Mouse (Mus musculus) CD4-positive, CD25-positive, alpha-beta regulatory T cell, adult 4 months (primary cell): ENCODE measurements around the gene Nos3. TPM values are rescaled to one million over a fixed set of nuclear protein-coding genes. Genes with fewer than 3 reads are reported as not detected.

ENCODE experiments used
- ATAC-seq: one replicate; pipeline ENCODE4 v1.8.0; 2017
- polyA plus RNA-seq, 2 experiments: library from polyadenylated mRNA; unstranded; fragments of 100-300 nt; shearing (Covaris generic); gene quantifications; one replicate each; pipeline ENCODE4 v1.2.1; 2017

Gene Nos3
- polyA plus RNA-seq, 2 experiments from 2014 or later, result 0.08 to 0.14 TPM

- ATAC-seq, result no peak
These were observed 35.8 kb downstream of the Nos3 start for GRCm38 (mm10) chr5:24400362-24400761.

- no peak for ATAC-seq
These were observed 36.4 kb downstream of the Nos3 start for GRCm38 (mm10) chr5:24400911-24401605.

GRCm38 (mm10) chr5:24401969-24402368 lies 37.4 kb downstream of the Nos3 start:
- ATAC-seq, result no peak

- ATAC-seq, result no peak
These were observed 40.2 kb downstream of the Nos3 start for GRCm38 (mm10) chr5:24404594-24405360.

- no peak for ATAC-seq
These were observed 40.8 kb downstream of the Nos3 start for GRCm38 (mm10) chr5:24405389-24405876.

- ATAC-seq, result no peak
These were observed 44.0 kb downstream of the Nos3 start for GRCm38 (mm10) chr5:24408651-24409050.

GRCm38 (mm10) chr5:24409466-24409865 lies 44.9 kb downstream of the Nos3 start:
- ATAC-seq, result no peak

- ATAC-seq, result no peak
These were observed 47.5 kb downstream of the Nos3 start for GRCm38 (mm10) chr5:24412063-24412462.

- no peak for ATAC-seq
These were observed 48.6 kb downstream of the Nos3 start, which contains the start of gene Asic3 for GRCm38 (mm10) chr5:24413042-24413693. Asic3 (plus strand) TSS chr5:24413392.

- no peak for ATAC-seq
These were observed 49.3 kb downstream of the Nos3 start for GRCm38 (mm10) chr5:24413938-24414337.

- peak; percentile 92 for ATAC-seq
These were observed 51.7 kb downstream of the Nos3 start for GRCm38 (mm10) chr5:24416222-24416736.

GRCm38 (mm10) chr5:24417587-24417986 lies 53.0 kb downstream of the Nos3 start:
- no peak for ATAC-seq

- no peak for ATAC-seq
These were observed 55.8 kb downstream of the Nos3 start for GRCm38 (mm10) chr5:24420381-24420780.

GRCm38 (mm10) chr5:24423129-24424003 lies 58.8 kb downstream of the Nos3 start, which contains the start of the genes Cdk5 and Slc4a2:
Cdk5 (minus strand) TSS chr5:24423530.
Slc4a2 (plus strand) TSS chr5:24423837.
- peak; percentile 92 for ATAC-seq

GRCm38 (mm10) chr5:24424004-24424781 lies 59.6 kb downstream of the Nos3 start:
- ATAC-seq, result no peak

GRCm38 (mm10) chr5:24424861-24425411 lies 60.3 kb downstream of the Nos3 start:
- peak; percentile 46 for ATAC-seq

- ATAC-seq, result no peak
These were observed 60.9 kb downstream of the Nos3 start for GRCm38 (mm10) chr5:24425421-24426036.

- no peak for ATAC-seq
These were observed 61.4 kb downstream of the Nos3 start for GRCm38 (mm10) chr5:24426037-24426432.

- ATAC-seq, result no peak
These were observed 62.1 kb downstream of the Nos3 start for GRCm38 (mm10) chr5:24426556-24427284.

- ATAC-seq, result no peak
These were observed 62.6 kb downstream of the Nos3 start for GRCm38 (mm10) chr5:24427285-24427633.
